Mouse (Mus musculus) E14TG2a.4 (cell line): Measurements from ENCODE around the gene Masp2.

Experiments
- H3K27me3 ChIP-seq: 2 replicates; pipeline ENCODE4 v1.6.1; 2014; ENCODE audit warnings: low read length, control low read depth; ENCODE audit not compliant: insufficient read depth
- H3K36me3 ChIP-seq: 2 replicates; pipeline ENCODE4 v1.6.1; 2014; ENCODE audit warnings: low read length, control low read depth; ENCODE audit not compliant: insufficient read depth
- H3K4me1 ChIP-seq: replicated peaks from 2 replicates; pipeline ENCODE4 v1.6.1; 2014; ENCODE audit warnings: low read depth, low read length, control low read depth
- H3K4me3 ChIP-seq: replicated peaks from 2 replicates; pipeline ENCODE4 v1.5.1; 2014; ENCODE audit warnings: mild to moderate bottlenecking, low read length
- H3K9me3 ChIP-seq: 2 replicates; pipeline ENCODE4 v1.6.1; 2014; ENCODE audit warnings: low read length, control low read depth
- CTCF ChIP-seq: conservative IDR thresholded peaks from 2 replicates; pipeline ENCODE4 v1.5.1; 2014; ENCODE audit warnings: low read length
- NANOG ChIP-seq: IDR thresholded peaks from 2 replicates; pipeline ENCODE4 v1.6.1; 2014; ENCODE audit warnings: borderline replicate concordance, low read length, mixed read lengths
- POU5F1 ChIP-seq: IDR thresholded peaks from 2 replicates; pipeline ENCODE4 v1.6.1; 2014; ENCODE audit warnings: low read length, borderline replicate concordance

The Masp2 gene

GRCm38 (mm10) chr4:148638302-148638701 is 35.9 kb downstream of the Masp2 start:
- no peaks in the 10 kb centered on the region for H3K9me3 ChIP-seq
- no peaks in the 10 kb centered on the region for H3K27me3 ChIP-seq
- H3K4me3 ChIP-seq: peak overlapping the region; percentile 57
- no peaks in the 10 kb centered on the region for H3K36me3 ChIP-seq
- H3K4me1 ChIP-seq: peaks cover 15% of the 10 kb centered on the region
- TF ChIP-seq CTCF (no peak), NANOG (no peak), POU5F1 (no peak)

GRCm38 (mm10) chr4:148639455-148639854 is 37.1 kb downstream of the Masp2 start:
- H3K4me1 ChIP-seq: peaks cover 21% of the 10 kb centered on the region
- no peaks in the 10 kb centered on the region for H3K36me3 ChIP-seq
- TF ChIP-seq CTCF (no peak), POU5F1 (no peak), NANOG (no peak)
- no peak overlapping the region for H3K4me3 ChIP-seq
- no peaks in the 10 kb centered on the region for H3K9me3 ChIP-seq
- H3K27me3 ChIP-seq: no peaks in the 10 kb centered on the region

- Histone ChIP-seq H3K27me3 (no peaks in the 10 kb centered on the region), H3K36me3 (no peaks in the 10 kb centered on the region), H3K4me1 (peaks cover 21% of the 10 kb centered on the region), H3K9me3 (no peaks in the 10 kb centered on the region), H3K4me3 (no peak overlapping the region)
- no peak for TF ChIP-seq NANOG
- no peak for TF ChIP-seq POU5F1
- TF ChIP-seq CTCF: no peak
Observed at GRCm38 (mm10) chr4:148641121-148641520, 38.8 kb downstream of the Masp2 start.

- no peaks in the 10 kb centered on the region for H3K36me3 ChIP-seq
Observed at GRCm38 (mm10) chr4:148643291-148644156, 41.2 kb downstream of the Masp2 start, which contains the start of gene Gm572. TSS of gene Gm572 (plus strand) at chr4:148643317.

GRCm38 (mm10) chr4:148644157-148644511 is 41.8 kb downstream of the Masp2 start:
- Histone ChIP-seq H3K27me3 (no peaks in the 10 kb centered on the region), H3K4me1 (peaks cover 23% of the 10 kb centered on the region), H3K9me3 (no peaks in the 10 kb centered on the region), H3K4me3 (peak overlapping the region; percentile 61), H3K36me3 (no peaks in the 10 kb centered on the region)
- TF ChIP-seq POU5F1: no peak
- TF ChIP-seq CTCF: peak; percentile 97
- TF ChIP-seq NANOG: no peak

More at GRCm38 (mm10) chr4:148643291-148644156, 41.2 kb downstream of the Masp2 start, which contains the start of gene Gm572:
- Histone ChIP-seq H3K4me1 (peaks cover 23% of the 10 kb centered on the region), H3K9me3 (no peaks in the 10 kb centered on the region), H3K4me3 (peak within 1 kb of the TSS; percentile 61), H3K27me3 (no peaks in the 10 kb centered on the region)
- TF ChIP-seq NANOG (no peak), CTCF (no peak), POU5F1 (no peak)

GRCm38 (mm10) chr4:148644926-148645325 is 42.6 kb downstream of the Masp2 start:
- TF ChIP-seq CTCF: no peak
- no peak for TF ChIP-seq POU5F1
- no peak for TF ChIP-seq NANOG
- H3K9me3 ChIP-seq: no peaks in the 10 kb centered on the region

GRCm38 (mm10) chr4:148646616-148647015 is 44.3 kb downstream of the Masp2 start:
- no peaks in the 10 kb centered on the region for H3K36me3 ChIP-seq
- H3K27me3 ChIP-seq: no peaks in the 10 kb centered on the region
- H3K9me3 ChIP-seq: no peaks in the 10 kb centered on the region
- TF ChIP-seq POU5F1 (no peak), CTCF (no peak), NANOG (no peak)
- peaks cover 35% of the 10 kb centered on the region for H3K4me1 ChIP-seq
- H3K4me3 ChIP-seq: no peak overlapping the region

More at GRCm38 (mm10) chr4:148644926-148645325, 42.6 kb downstream of the Masp2 start:
- Histone ChIP-seq H3K27me3 (no peaks in the 10 kb centered on the region), H3K36me3 (no peaks in the 10 kb centered on the region), H3K4me3 (no peak overlapping the region), H3K4me1 (peaks cover 21% of the 10 kb centered on the region)

- no peaks in the 10 kb centered on the region for H3K36me3 ChIP-seq
- H3K4me3 ChIP-seq: no peak overlapping the region
- peaks cover 26% of the 10 kb centered on the region for H3K4me1 ChIP-seq
- peak; percentile 63 for TF ChIP-seq CTCF
- no peak for TF ChIP-seq POU5F1
- H3K27me3 ChIP-seq: no peaks in the 10 kb centered on the region
- peaks cover 13% of the 10 kb centered on the region for H3K9me3 ChIP-seq
Observed at GRCm38 (mm10) chr4:148649309-148649708, 47.0 kb downstream of the Masp2 start.
